Mouse (Mus musculus): ENCODE data around the gene Tnf.

DNA sequence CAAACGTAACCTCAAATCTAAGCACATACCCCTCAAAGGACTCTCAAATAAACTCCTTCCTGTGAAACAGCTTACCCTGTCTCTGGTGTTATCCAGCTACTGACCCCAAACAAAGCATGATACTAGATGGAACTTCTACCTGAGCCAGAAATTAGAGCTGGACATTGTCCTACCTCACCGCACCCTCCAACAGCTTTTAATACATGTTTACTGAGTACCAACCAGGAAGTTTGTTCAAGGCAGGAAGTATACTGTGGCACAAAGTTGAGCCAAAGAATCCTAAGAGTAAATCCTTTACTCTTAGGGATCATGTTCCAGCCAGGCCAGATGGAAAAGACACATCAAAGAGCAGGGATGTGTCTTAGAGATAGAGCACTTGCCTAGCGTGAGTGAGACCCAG lies 8.8 kb upstream of the Tnf start:
- TF ChIP-seq CTCF (conservative IDR thresholded peaks at IDR 0.05; ENCODE audit: low read length) (no peak), POU5F1 (IDR thresholded peaks at IDR 0.05; ENCODE audit: borderline replicate concordance, low read length) (no peak), NANOG (IDR thresholded peaks at IDR 0.05; ENCODE audit: borderline replicate concordance, low read length) (no peak)

Measured in E14TG2a.4 (cell line).